Mouse (Mus musculus) splenic B cell, adult 2 months (primary cell): ENCODE measurements at regions not wholly inside any gene's neighbourhood (a gene's known extent, or its start where the extent isn't known, plus 50 kb on each side); places are given as distances from the start of the nearest gene placed in this dataset.

Experiments used
- DNase-seq: peaks from one replicate; pipeline ENCODE4 v3.0.0-alpha.2; 2011; ENCODE audit warnings: low read depth, low spot score
- H3K27me3 ChIP-seq: 2 replicates; pipeline ENCODE4 v1.6.1; 2012; ENCODE audit warnings: mild to moderate bottlenecking, low read length, moderate library complexity, mixed read lengths; ENCODE audit not compliant: control insufficient read depth, poor library complexity, insufficient read depth, severe bottlenecking
- H3K36me3 ChIP-seq: 2 replicates; pipeline ENCODE4 v1.6.1; 2012; ENCODE audit warnings: mild to moderate bottlenecking, low read length, moderate library complexity, mixed read lengths; ENCODE audit not compliant: control insufficient read depth, poor library complexity, insufficient read depth, severe bottlenecking

GRCm38 (mm10) chr1:185822241-185822640, 294.9 kb downstream of the Lyplal1 start:
- DNase-seq, result no peak
- H3K27me3 ChIP-seq, result no peaks in the 10 kb centered on the region
- no peaks in the 10 kb centered on the region for H3K36me3 ChIP-seq

- H3K27me3 ChIP-seq, result no peaks in the 10 kb centered on the region
- no peaks in the 10 kb centered on the region for H3K36me3 ChIP-seq
- no peak for DNase-seq
Measured at GRCm38 (mm10) chr1:185823226-185823625, 293.9 kb downstream of the Lyplal1 start.

- Histone ChIP-seq H3K27me3 (no peaks in the 10 kb centered on the region), H3K36me3 (no peaks in the 10 kb centered on the region)
- DNase-seq, result no peak
Measured at GRCm38 (mm10) chr1:185823956-185824355, 293.2 kb downstream of the Lyplal1 start.

- H3K36me3 ChIP-seq, result no peaks in the 10 kb centered on the region
- DNase-seq, result no peak
- no peaks in the 10 kb centered on the region for H3K27me3 ChIP-seq
Measured at GRCm38 (mm10) chr1:185827986-185828385, 289.1 kb downstream of the Lyplal1 start.

GRCm38 (mm10) chr1:185828486-185828885, 288.6 kb downstream of the Lyplal1 start:
- no peaks in the 10 kb centered on the region for H3K27me3 ChIP-seq
- DNase-seq, result no peak
- H3K36me3 ChIP-seq, result no peaks in the 10 kb centered on the region

- Histone ChIP-seq H3K27me3 (no peaks in the 10 kb centered on the region), H3K36me3 (no peaks in the 10 kb centered on the region)
- DNase-seq, result no peak
Measured at GRCm38 (mm10) chr1:185832059-185832458, 285.1 kb downstream of the Lyplal1 start.

GRCm38 (mm10) chr1:185834171-185834570, 282.9 kb downstream of the Lyplal1 start:
- DNase-seq, result no peak
- H3K36me3 ChIP-seq, result no peaks in the 10 kb centered on the region
- no peaks in the 10 kb centered on the region for H3K27me3 ChIP-seq

GRCm38 (mm10) chr1:185836632-185837281, 280.4 kb downstream of the Lyplal1 start:
- Histone ChIP-seq H3K27me3 (no peaks in the 10 kb centered on the region), H3K36me3 (no peaks in the 10 kb centered on the region)
- no peak for DNase-seq

GRCm38 (mm10) chr1:185842481-185842880, 274.6 kb downstream of the Lyplal1 start:
- Histone ChIP-seq H3K36me3 (no peaks in the 10 kb centered on the region), H3K27me3 (no peaks in the 10 kb centered on the region)
- no peak for DNase-seq

GRCm38 (mm10) chr1:185847161-185847560, 269.9 kb downstream of the Lyplal1 start:
- no peaks in the 10 kb centered on the region for H3K27me3 ChIP-seq
- no peaks in the 10 kb centered on the region for H3K36me3 ChIP-seq
- DNase-seq, result no peak

- H3K27me3 ChIP-seq, result no peaks in the 10 kb centered on the region
- no peaks in the 10 kb centered on the region for H3K36me3 ChIP-seq
- DNase-seq, result no peak
Measured at GRCm38 (mm10) chr1:185850590-185850989, 266.5 kb downstream of the Lyplal1 start.

- no peaks in the 10 kb centered on the region for H3K27me3 ChIP-seq
- no peak for DNase-seq
- H3K36me3 ChIP-seq, result no peaks in the 10 kb centered on the region
Measured at GRCm38 (mm10) chr1:185851262-185851893, 265.7 kb downstream of the Lyplal1 start.

GRCm38 (mm10) chr1:185861692-185862091, 255.4 kb downstream of the Lyplal1 start:
- Histone ChIP-seq H3K27me3 (no peaks in the 10 kb centered on the region), H3K36me3 (no peaks in the 10 kb centered on the region)
- no peak for DNase-seq

- Histone ChIP-seq H3K36me3 (no peaks in the 10 kb centered on the region), H3K27me3 (no peaks in the 10 kb centered on the region)
- DNase-seq, result no peak
Measured at GRCm38 (mm10) chr1:185865945-185866344, 251.2 kb downstream of the Lyplal1 start.

GRCm38 (mm10) chr1:185866612-185867011, 250.5 kb downstream of the Lyplal1 start:
- no peaks in the 10 kb centered on the region for H3K27me3 ChIP-seq
- no peak for DNase-seq
- H3K36me3 ChIP-seq, result no peaks in the 10 kb centered on the region

- no peak for DNase-seq
- H3K36me3 ChIP-seq, result no peaks in the 10 kb centered on the region
Measured at GRCm38 (mm10) chr1:185867018-185867417, 250.1 kb downstream of the Lyplal1 start.

More at GRCm38 (mm10) chr1:185867018-185867417, 250.1 kb downstream of the Lyplal1 start:
- H3K27me3 ChIP-seq, result no peaks in the 10 kb centered on the region
